Mouse (Mus musculus) neural tube, embryonic 13.5 days (tissue): ENCODE results near the gene Bcap31. TPM values are rescaled to one million over a fixed set of nuclear protein-coding genes. Genes with fewer than 3 reads are reported as not detected.

Experiments used
- ATAC-seq: fragments of 200-750 bp; cut with Nextera tagmentation; 2 replicates; pipeline ENCODE4 v1.8.0; 2017; ENCODE audit warnings: low read depth, mild to moderate bottlenecking, moderate TSS enrichment, moderate library complexity
- H3K27ac ChIP-seq: fragments of 300-500 bp; sonication (generic); replicated peaks from 2 replicates; pipeline ENCODE4 v1.5.1; 2015; ENCODE audit warnings: moderate library complexity, mild to moderate bottlenecking, inconsistent platforms
- H3K27me3 ChIP-seq: fragments of 300-500 bp; sonication (generic); 2 replicates; pipeline ENCODE4 v1.6.1; 2015; ENCODE audit warnings: mild to moderate bottlenecking, inconsistent platforms
- H3K36me3 ChIP-seq: fragments of 300-500 bp; sonication (generic); 2 replicates; pipeline ENCODE4 v1.6.1; 2015; ENCODE audit warnings: mild to moderate bottlenecking, inconsistent platforms
- H3K4me1 ChIP-seq: fragments of 300-500 bp; sonication (generic); replicated peaks from 2 replicates; pipeline ENCODE4 v1.6.1; 2015; ENCODE audit warnings: inconsistent platforms
- H3K4me2 ChIP-seq: fragments of 300-500 bp; sonication (generic); 2 replicates; pipeline ENCODE4 v1.6.1; 2015; ENCODE audit warnings: inconsistent platforms, mild to moderate bottlenecking, moderate library complexity
- H3K4me3 ChIP-seq: fragments of 300-500 bp; sonication (generic); 2 replicates; pipeline ENCODE4 v1.5.1; 2015; ENCODE audit warnings: mild to moderate bottlenecking, inconsistent platforms
- H3K9ac ChIP-seq: fragments of 300-500 bp; sonication (generic); 2 replicates; pipeline ENCODE4 v1.6.1; 2015; ENCODE audit warnings: moderate library complexity, mild to moderate bottlenecking, inconsistent platforms
- H3K9me3 ChIP-seq: fragments of 300-500 bp; sonication (generic); 2 replicates; pipeline ENCODE4 v1.6.1; 2016; ENCODE audit warnings: inconsistent platforms
- WGBS: fragments of 180-500 bp; shearing (Covaris S2); methylation state at CpG from one replicate; pipeline ENCODE4 v1.1.7; 2015; 5-methylcytosine and 5-hydroxymethylcytosine counted together
- polyA plus RNA-seq: library from polyadenylated mRNA; unstranded; fragments of >200 nt; fragmentation: Nextera tagmentation; extraction: Ambion mirVana; gene quantifications from 2 replicates; pipeline ENCODE4 v1.2.1, GENCODE M21; 2015

Bcap31 gene
- polyA plus RNA-seq, 1 experiment from 2014 or later = 147 TPM

- Histone ChIP-seq H3K4me3 (peak overlapping the region; percentile 58), H3K4me2 (peak overlapping the region; percentile 69), H3K36me3 (peaks cover 29% of the 10 kb centered on the region), H3K27me3 (no peaks in the 10 kb centered on the region), H3K27ac (peak overlapping the region; percentile 64), H3K9me3 (no peaks in the 10 kb centered on the region), H3K4me1 (peaks cover 25% of the 10 kb centered on the region), H3K9ac (peak overlapping the region; percentile 85)
- WGBS = 31% methylated on average over 20 of the region's 20 CpGs
- peak; percentile 49 for ATAC-seq
Observed at GRCm38 (mm10) chrX:73673968-73674661, 41.9 kb downstream of the Bcap31 start.

GRCm38 (mm10) chrX:73673619-73673967, 42.4 kb downstream of the Bcap31 start:
- H3K9me3 ChIP-seq = no peaks in the 10 kb centered on the region
- peaks cover 25% of the 10 kb centered on the region for H3K4me1 ChIP-seq
- peaks cover 23% of the 10 kb centered on the region for H3K36me3 ChIP-seq
- H3K9ac ChIP-seq = peak overlapping the region; percentile 85
- H3K27ac ChIP-seq = peak overlapping the region; percentile 64
- H3K4me2 ChIP-seq = peak overlapping the region; percentile 69
- WGBS = 20% methylated on average over 40 of the region's 42 CpGs
- peak; percentile 32 for ATAC-seq
- H3K4me3 ChIP-seq = peak overlapping the region; percentile 58
- H3K27me3 ChIP-seq = no peaks in the 10 kb centered on the region

GRCm38 (mm10) chrX:73672879-73673618, 42.9 kb downstream of the Bcap31 start, which contains the start of gene Slc6a8:
TSS of gene Slc6a8 (plus strand) at chrX:73673150.
- H3K4me2 ChIP-seq = peak within 1 kb of the TSS; percentile 69
- ATAC-seq = peak; percentile 76
- H3K9me3 ChIP-seq = no peaks in the 10 kb centered on the region
- peaks cover 25% of the 10 kb centered on the region for H3K4me1 ChIP-seq
- peak within 1 kb of the TSS; percentile 85 for H3K9ac ChIP-seq
- 11% methylated on average over 49 of the region's 72 CpGs for WGBS
- peak within 1 kb of the TSS; percentile 64 for H3K27ac ChIP-seq
- H3K4me3 ChIP-seq = peak within 1 kb of the TSS; percentile 58
- H3K36me3 ChIP-seq = peaks cover 18% of the 10 kb centered on the region; the same call in 1 of the 2 replicates
- no peaks in the 10 kb centered on the region for H3K27me3 ChIP-seq

GRCm38 (mm10) chrX:73672031-73672431, 43.9 kb downstream of the Bcap31 start:
- Histone ChIP-seq H3K36me3 (peaks cover 9% of the 10 kb centered on the region; the same call in 1 of the 2 replicates), H3K27ac (no peak overlapping the region), H3K4me1 (peaks cover 25% of the 10 kb centered on the region), H3K4me3 (no peak overlapping the region), H3K27me3 (no peaks in the 10 kb centered on the region), H3K9ac (no peak overlapping the region), H3K9me3 (no peaks in the 10 kb centered on the region), H3K4me2 (no peak overlapping the region; the same call in 1 of the 2 replicates)
- WGBS = 60% methylated on average over 4 of the region's 4 CpGs
- peak; percentile 56 for ATAC-seq

- no peak overlapping the region for H3K4me3 ChIP-seq
- no peaks in the 10 kb centered on the region for H3K27me3 ChIP-seq
- H3K9ac ChIP-seq = no peak overlapping the region
- ATAC-seq = no peak
- H3K36me3 ChIP-seq = no peaks in the 10 kb centered on the region
- H3K27ac ChIP-seq = no peak overlapping the region
- no peak overlapping the region for H3K4me2 ChIP-seq
- no peaks in the 10 kb centered on the region for H3K9me3 ChIP-seq
- peaks cover 14% of the 10 kb centered on the region; the same call in 1 of the 2 replicates for H3K4me1 ChIP-seq
Observed at GRCm38 (mm10) chrX:73663143-73663542, 52.8 kb downstream of the Bcap31 start.

GRCm38 (mm10) chrX:73660284-73660665, 55.7 kb downstream of the Bcap31 start:
- Histone ChIP-seq H3K27ac (peak overlapping the region; percentile 59), H3K36me3 (no peaks in the 10 kb centered on the region), H3K4me2 (peak overlapping the region; percentile 63), H3K9ac (peak overlapping the region; percentile 73), H3K9me3 (no peaks in the 10 kb centered on the region), H3K27me3 (no peaks in the 10 kb centered on the region), H3K4me3 (peak overlapping the region; percentile 50), H3K4me1 (peaks cover 14% of the 10 kb centered on the region; the same call in 1 of the 2 replicates)
- WGBS = 63% methylated on average over 3 of the region's 3 CpGs
- peak; percentile 22; the same call in 1 of the 2 replicates for ATAC-seq

GRCm38 (mm10) chrX:73659575-73660283, 56.2 kb downstream of the Bcap31 start, which contains the start of gene Pnck:
TSS of gene Pnck (minus strand) at chrX:73660117.
- no peaks in the 10 kb centered on the region for H3K27me3 ChIP-seq
- H3K9me3 ChIP-seq = no peaks in the 10 kb centered on the region
- ATAC-seq = peak; percentile 80
- H3K36me3 ChIP-seq = no peaks in the 10 kb centered on the region
- 23% methylated on average over 57 of the region's 57 CpGs for WGBS
- H3K4me2 ChIP-seq = peak within 1 kb of the TSS; percentile 63
- peak within 1 kb of the TSS; percentile 50 for H3K4me3 ChIP-seq
- H3K27ac ChIP-seq = peak within 1 kb of the TSS; percentile 59
- peaks cover 14% of the 10 kb centered on the region; the same call in 1 of the 2 replicates for H3K4me1 ChIP-seq
- H3K9ac ChIP-seq = peak within 1 kb of the TSS; percentile 73

GRCm38 (mm10) chrX:73658936-73659574, 56.9 kb downstream of the Bcap31 start:
- Histone ChIP-seq H3K9me3 (no peaks in the 10 kb centered on the region), H3K4me1 (peaks cover 14% of the 10 kb centered on the region; the same call in 1 of the 2 replicates), H3K27me3 (no peaks in the 10 kb centered on the region), H3K27ac (no peak overlapping the region), H3K4me2 (peak overlapping the region; percentile 63), H3K36me3 (no peaks in the 10 kb centered on the region), H3K9ac (peak overlapping the region; percentile 73), H3K4me3 (peak overlapping the region; percentile 50)
- WGBS = 63% methylated on average over 13 of the region's 13 CpGs
- peak; percentile 49 for ATAC-seq

- WGBS = 47% methylated on average over 7 of the region's 7 CpGs
- H3K4me2 ChIP-seq = peak overlapping the region; percentile 63
- no peaks in the 10 kb centered on the region for H3K27me3 ChIP-seq
- H3K4me1 ChIP-seq = peaks cover 14% of the 10 kb centered on the region; the same call in 1 of the 2 replicates
- H3K9me3 ChIP-seq = no peaks in the 10 kb centered on the region
- no peak overlapping the region for H3K27ac ChIP-seq
- H3K4me3 ChIP-seq = peak overlapping the region; percentile 50
- ATAC-seq = no peak
- H3K9ac ChIP-seq = 0 out of 2 replicates have a peak overlapping the region, but pooled peaks have one; percentile 73
- H3K36me3 ChIP-seq = no peaks in the 10 kb centered on the region
Observed at GRCm38 (mm10) chrX:73658391-73658790, 57.6 kb downstream of the Bcap31 start.

- H3K9ac ChIP-seq = no peak overlapping the region
- ATAC-seq = no peak
- no peaks in the 10 kb centered on the region for H3K36me3 ChIP-seq
- 79% methylated on average over 3 of the region's 3 CpGs for WGBS
- peaks cover 14% of the 10 kb centered on the region; the same call in 1 of the 2 replicates for H3K4me1 ChIP-seq
- H3K4me2 ChIP-seq = no peak overlapping the region
- no peaks in the 10 kb centered on the region for H3K9me3 ChIP-seq
- no peak overlapping the region for H3K27ac ChIP-seq
- no peaks in the 10 kb centered on the region for H3K27me3 ChIP-seq
- H3K4me3 ChIP-seq = no peak overlapping the region
Observed at GRCm38 (mm10) chrX:73655529-73655928, 60.4 kb downstream of the Bcap31 start.

GRCm38 (mm10) chrX:73654177-73654576, 61.8 kb downstream of the Bcap31 start:
- 14% methylated on average over 6 of the region's 6 CpGs for WGBS
- peak; percentile 49 for ATAC-seq
- no peaks in the 10 kb centered on the region for H3K9me3 ChIP-seq

More at GRCm38 (mm10) chrX:73654177-73654576, 61.8 kb downstream of the Bcap31 start:
- H3K27ac ChIP-seq = no peak overlapping the region
- no peaks in the 10 kb centered on the region for H3K36me3 ChIP-seq
- H3K4me2 ChIP-seq = no peak overlapping the region
- H3K9ac ChIP-seq = no peak overlapping the region
- peaks cover 10% of the 10 kb centered on the region; the same call in 1 of the 2 replicates for H3K4me1 ChIP-seq
- no peaks in the 10 kb centered on the region for H3K27me3 ChIP-seq
- H3K4me3 ChIP-seq = no peak overlapping the region
